8 mouse cellular contexts compared by ENCODE assay signal in genomic region chr16:43547323-43548180, GRCm38 (mm10).
A peak's percentile ranks its signal among the peaks of the same experiment; 100 is the strongest.
DNase-seq lines count a peak whose midpoint lies in the region; ATAC-seq lines count a peak whose summit lies in the region.

No protein-coding gene starts in this region.

- H3K27me3 ChIP-seq in megakaryocyte, embryonic 14.5 days (replicated peaks): peaks cover 2% of the 10 kb centered on the region
- H3K27me3 ChIP-seq in embryonic facial prominence, embryonic 10.5 days (replicated peaks; ENCODE audit: low read depth, poor library complexity, severe bottlenecking): no peaks in the 10 kb centered on the region
- no peaks in the 10 kb centered on the region for H3K27me3 ChIP-seq in hindbrain, embryonic 15.5 days
- H3K27me3 ChIP-seq in liver, embryonic 16.5 days (ENCODE audit: control insufficient read depth, insufficient read depth, low read depth, low read length): no peaks in the 10 kb centered on the region

- 0 out of 2 replicates have a peak overlapping the region, but pooled peaks have one; percentile 6 for H3K4me2 ChIP-seq in hindbrain, embryonic 15.5 days
- peak overlapping the region; percentile 24 for H3K4me2 ChIP-seq in liver, embryonic 16.5 days (ENCODE audit: low read depth, low read length)

- DNase-seq in embryonic facial prominence, embryonic 10.5 days (ENCODE audit: low spot score): peak; percentile 14
- no peak for DNase-seq in layer of hippocampus, adult 18-20 months (ENCODE audit: low spot score in 2 of 2)
- no peak for DNase-seq in layer of hippocampus, adult 8-10 months (ENCODE audit: low spot score in 2 of 2)
- no peak for DNase-seq in ovary, postnatal 36 days (ENCODE audit: low spot score)

- ATAC-seq in megakaryocyte, adult 5-6 weeks (ENCODE audit: poor library complexity, severe bottlenecking): no peak
- no peak for ATAC-seq in hindbrain, embryonic 15.5 days (ENCODE audit: low FRiP score, low read depth)
- peak; percentile 42; the same call in 1 of the 2 replicates for ATAC-seq in liver, embryonic 16.5 days (ENCODE audit: low read depth)

- no peaks in the 10 kb centered on the region; the same call in 1 of the 2 replicates for H3K4me1 ChIP-seq in megakaryocyte, embryonic 14.5 days
- peaks cover 39% of the 10 kb centered on the region for H3K4me1 ChIP-seq in embryonic facial prominence, embryonic 10.5 days
- H3K4me1 ChIP-seq in hindbrain, embryonic 15.5 days (replicated peaks): peaks cover 27% of the 10 kb centered on the region
- no peaks in the 10 kb centered on the region; the same call in 1 of the 2 replicates for H3K4me1 ChIP-seq in liver, embryonic 16.5 days (ENCODE audit: control insufficient read depth, low read depth, low read length)

- H3K9ac ChIP-seq in hindbrain, embryonic 15.5 days: no peak overlapping the region
- H3K9ac ChIP-seq in liver, embryonic 16.5 days (ENCODE audit: low read depth, low read length): no peak overlapping the region

- peak overlapping the region; percentile 69 for H3K27ac ChIP-seq in embryonic facial prominence, embryonic 10.5 days (replicated peaks)
- 0 out of 2 replicates have a peak overlapping the region, but pooled peaks have one; percentile 57 for H3K27ac ChIP-seq in hindbrain, embryonic 15.5 days (replicated peaks)
- H3K27ac ChIP-seq in liver, embryonic 16.5 days (ENCODE audit: low read length): peak overlapping the region; percentile 1; the same call in 1 of the 2 replicates

- no peaks in the 10 kb centered on the region for H3K36me3 ChIP-seq in megakaryocyte, embryonic 14.5 days (replicated peaks; ENCODE audit: low read length)
- H3K36me3 ChIP-seq in embryonic facial prominence, embryonic 10.5 days (replicated peaks): no peaks in the 10 kb centered on the region
- no peaks in the 10 kb centered on the region for H3K36me3 ChIP-seq in hindbrain, embryonic 15.5 days
- no peaks in the 10 kb centered on the region for H3K36me3 ChIP-seq in liver, embryonic 16.5 days (ENCODE audit: control insufficient read depth, insufficient read depth)

- H3K9me3 ChIP-seq in megakaryocyte, embryonic 14.5 days: no peaks in the 10 kb centered on the region
- H3K9me3 ChIP-seq in embryonic facial prominence, embryonic 10.5 days: no peaks in the 10 kb centered on the region
- no peaks in the 10 kb centered on the region for H3K9me3 ChIP-seq in hindbrain, embryonic 15.5 days
- no peaks in the 10 kb centered on the region for H3K9me3 ChIP-seq in liver, embryonic 16.5 days (replicated peaks; ENCODE audit: control insufficient read depth, low read length)

- WGBS in embryonic facial prominence, embryonic 10.5 days: 42% methylated on average over 19 of the region's 19 CpGs
- WGBS in hindbrain, embryonic 15.5 days: 55% methylated on average over 19 of the region's 19 CpGs
- 32% methylated on average over 19 of the region's 19 CpGs for WGBS in liver, embryonic 16.5 days (ENCODE audit: insufficient replicate concordance)

- peak overlapping the region; percentile 20 for H3K4me3 ChIP-seq in megakaryocyte, embryonic 14.5 days (replicated peaks)
- 0 out of 2 replicates have a peak overlapping the region, but pooled peaks have one; percentile 12 for H3K4me3 ChIP-seq in embryonic facial prominence, embryonic 10.5 days
- no peak overlapping the region for H3K4me3 ChIP-seq in hindbrain, embryonic 15.5 days
- H3K4me3 ChIP-seq in liver, embryonic 16.5 days (ENCODE audit: low read depth, low read length): no peak overlapping the region

Comparison
In these comparisons a context has a peak if more than half of its experiments do, and no peak if none do; other contexts are left out.
1. H3K4me3 ChIP-seq: peak in megakaryocyte, embryonic 14.5 days (single experiment) and embryonic facial prominence, embryonic 10.5 days (single experiment); none in hindbrain, embryonic 15.5 days (single experiment) and liver, embryonic 16.5 days (single experiment).
2. H3K27ac ChIP-seq: peak in every context shown above with its lines; median percentile 69 in embryonic facial prominence, embryonic 10.5 days; 57 in hindbrain, embryonic 15.5 days; 1 in liver, embryonic 16.5 days.